16 mouse cellular contexts compared by ENCODE assay signal in genomic region chr9:56462606-56463005, GRCm38 (mm10). TPM values are rescaled to one million over a fixed set of nuclear protein-coding genes. Genes with fewer than 3 reads are reported as not detected.
DNase-seq lines count a peak whose midpoint lies in the region; ATAC-seq and TF ChIP-seq lines count a peak whose summit lies in the region.
"Had no signal": no experiment of that assay in that cellular context is flagged by ENCODE, and none has a peak within 500 bp of the region (broad histone marks: within the 10 kb centered on the region; RNA-seq: fewer than 3 reads in every experiment).

No protein-coding gene starts in this region.

- peak overlapping the region; percentile 81 for H3K27ac ChIP-seq in gastrocnemius, adult 2 months
- peak overlapping the region; percentile 85 for H3K27ac ChIP-seq in kidney, embryonic 15.5 days
- no peak overlapping the region for H3K27ac ChIP-seq in forebrain, embryonic 16.5 days (ENCODE audit: low read length)
- H3K27ac ChIP-seq: forebrain, embryonic 13.5 days; neural tube, embryonic 12.5 days had no signal

- H3K4me2 ChIP-seq in kidney, embryonic 15.5 days, result no peak overlapping the region
- H3K4me2 ChIP-seq in forebrain, embryonic 16.5 days (ENCODE audit: low read length), result no peak overlapping the region
- H3K4me2 ChIP-seq: forebrain, embryonic 13.5 days; neural tube, embryonic 12.5 days had no signal

- ATAC-seq in kidney, embryonic 15.5 days (replicated peaks; ENCODE audit: low FRiP score), result no peak
- ATAC-seq in forebrain, embryonic 16.5 days, result no peak
- ATAC-seq: forebrain, embryonic 13.5 days; inflammation-experienced regulatory T-cells, adult 6 months had no signal

- H3K4me3 ChIP-seq in gastrocnemius, adult 2 months, result no peak overlapping the region
- H3K4me3 ChIP-seq in kidney, embryonic 15.5 days (replicated peaks), result no peak overlapping the region
- no peak overlapping the region for H3K4me3 ChIP-seq in forebrain, embryonic 16.5 days (replicated peaks; ENCODE audit: low read length)
- H3K4me3 ChIP-seq: forebrain, embryonic 13.5 days; neural tube, embryonic 12.5 days had no signal

- 81% methylated on average over 1 of the region's 1 CpGs for WGBS in kidney, embryonic 15.5 days
- 100% methylated on average over 1 of the region's 1 CpGs for WGBS in forebrain, embryonic 16.5 days

- H3K27me3 ChIP-seq in kidney, embryonic 15.5 days, result no peaks in the 10 kb centered on the region
- H3K27me3 ChIP-seq in forebrain, embryonic 16.5 days (replicated peaks; ENCODE audit: control insufficient read depth, insufficient read depth, low read length), result no peaks in the 10 kb centered on the region
- H3K27me3 ChIP-seq: CH12.LX; forebrain, embryonic 13.5 days; neural tube, embryonic 12.5 days had no signal

- H3K9ac ChIP-seq in kidney, embryonic 15.5 days, result no peak overlapping the region
- no peak overlapping the region for H3K9ac ChIP-seq in forebrain, embryonic 16.5 days (replicated peaks; ENCODE audit: low read depth, low read length)
- H3K9ac ChIP-seq: forebrain, embryonic 13.5 days; neural tube, embryonic 12.5 days had no signal

- peak; percentile 22 for DNase-seq in gastrocnemius, adult 2 months
- DNase-seq in gastrocnemius, postnatal 4 days (ENCODE audit: low spot score in 2 of 2), result no peak
- no peak for DNase-seq in kidney, postnatal 4 days
- peak; percentile 10 for DNase-seq in ovary, postnatal 36 days (ENCODE audit: low spot score)
- DNase-seq in ovary, postnatal 10 days (ENCODE audit: low spot score), result no peak
- DNase-seq: gastrocnemius, postnatal 14 days; layer of hippocampus, postnatal 36 days; midbrain, embryonic 14.5 days; retina, postnatal 1 day; spleen, adult 18-20 months had no signal

- peaks cover 52% of the 10 kb centered on the region for H3K4me1 ChIP-seq in kidney, embryonic 15.5 days
- peaks cover 13% of the 10 kb centered on the region for H3K4me1 ChIP-seq in forebrain, embryonic 16.5 days (replicated peaks; ENCODE audit: control insufficient read depth, insufficient read depth, low read length)

- intact Hi-C loops in gastrocnemius, adult 2 months (cut with DNase I), result no loop called here

- H3K9me3 ChIP-seq in kidney, embryonic 15.5 days (replicated peaks), result no peaks in the 10 kb centered on the region
- H3K9me3 ChIP-seq in forebrain, embryonic 16.5 days (ENCODE audit: control insufficient read depth, low read length), result no peaks in the 10 kb centered on the region
- H3K9me3 ChIP-seq: forebrain, embryonic 13.5 days; neural tube, embryonic 12.5 days had no signal

- H3K36me3 ChIP-seq in kidney, embryonic 15.5 days, result peaks cover 1% of the 10 kb centered on the region; the same call in 1 of the 2 replicates
- H3K36me3 ChIP-seq in forebrain, embryonic 16.5 days (ENCODE audit: control insufficient read depth, insufficient read depth), result peaks cover under 1% of the 10 kb centered on the region; the same call in 1 of the 2 replicates
- H3K36me3 ChIP-seq: neural tube, embryonic 12.5 days had no signal

- TF ChIP-seq CTCF in gastrocnemius, adult 2 months (IDR thresholded peaks at IDR 0.05), result no peak

RNA-seq across cellular contexts. Expression of gene Hmg20a, which starts 44.2 kb away (rescaled TPM):
- total RNA-seq in gastrocnemius, adult 2 months (2021), result 10 to 100 TPM; 14.7 to 14.8 TPM
- total RNA-seq in gastrocnemius, postnatal 4 days (2021), result 10 to 100 TPM; 43.2 to 44.0 TPM
- polyA plus RNA-seq in kidney, embryonic 15.5 days (2015; fragmentation: Nextera tagmentation; extraction: Ambion mirVana), result 58.0 and 64.0 TPM in 2 replicates
- polyA plus RNA-seq in forebrain, embryonic 16.5 days (2015; fragmentation: Nextera tagmentation; extraction: Ambion mirVana), result 95.4 and 97.4 TPM in 2 replicates

RNA-seq across cellular contexts. Expression of gene Peak1, which starts 44.7 kb away (rescaled TPM):
- 10 to 100 TPM; 10.8 to 18.2 TPM for total RNA-seq in gastrocnemius, adult 2 months (2021)
- 10 to 100 TPM; 30.3 to 34.3 TPM for total RNA-seq in gastrocnemius, postnatal 4 days (2021)
- 14.8 and 17.5 TPM in 2 replicates for polyA plus RNA-seq in kidney, embryonic 15.5 days (2015; fragmentation: Nextera tagmentation; extraction: Ambion mirVana)
- 5.5 and 6.4 TPM in 2 replicates for polyA plus RNA-seq in forebrain, embryonic 16.5 days (2015; fragmentation: Nextera tagmentation; extraction: Ambion mirVana)

Comparison
In these comparisons a context has a peak if more than half of its experiments do, and no peak if none do; other contexts are left out.
1. DNase-seq: peak in gastrocnemius, adult 2 months (single experiment) and ovary, postnatal 36 days (single experiment); none in gastrocnemius, postnatal 4 days (0 of 2), kidney, postnatal 4 days (0 of 2) and ovary, postnatal 10 days (single experiment).